Mouse (Mus musculus) limb, embryonic 12.5 days (tissue): ENCODE results near the gene Pmf1. TPM values are rescaled to one million over a fixed set of nuclear protein-coding genes. Genes with fewer than 3 reads are reported as not detected.

Source experiments
- ATAC-seq: fragments of 200-750 bp; cut with Nextera tagmentation; 2 replicates; pipeline ENCODE4 v1.8.0; 2017; ENCODE audit warnings: low read depth, moderate TSS enrichment; ENCODE audit not compliant: insufficient number of reproducible peaks, insufficient read depth, low FRiP score, low TSS enrichment
- H3K27ac ChIP-seq: fragments of 300-500 bp; sonication (generic); 2 replicates; pipeline ENCODE4 v1.5.1; 2016; ENCODE audit warnings: mild to moderate bottlenecking, moderate library complexity
- H3K27me3 ChIP-seq: fragments of 300-500 bp; sonication (generic); 2 replicates; pipeline ENCODE4 v1.6.1; 2016; ENCODE audit warnings: mild to moderate bottlenecking, moderate library complexity
- H3K36me3 ChIP-seq: fragments of 300-500 bp; sonication (generic); 2 replicates; pipeline ENCODE4 v1.6.1; 2016; ENCODE audit warnings: mild to moderate bottlenecking, moderate library complexity
- H3K4me1 ChIP-seq: fragments of 300-500 bp; sonication (generic); replicated peaks from 2 replicates; pipeline ENCODE4 v1.6.1; 2016
- H3K4me2 ChIP-seq: fragments of 300-500 bp; sonication (generic); 2 replicates; pipeline ENCODE4 v1.6.1; 2016; ENCODE audit warnings: mild to moderate bottlenecking, moderate library complexity
- H3K4me3 ChIP-seq: fragments of 300-500 bp; sonication (generic); replicated peaks from 2 replicates; pipeline ENCODE4 v1.5.1; 2016; ENCODE audit warnings: mild to moderate bottlenecking
- H3K9ac ChIP-seq: fragments of 300-500 bp; sonication (generic); replicated peaks from 2 replicates; pipeline ENCODE4 v1.6.1; 2016; ENCODE audit warnings: mild to moderate bottlenecking, moderate library complexity
- H3K9me3 ChIP-seq: fragments of 300-500 bp; sonication (generic); 2 replicates; pipeline ENCODE4 v1.6.1; 2016; ENCODE audit warnings: mild to moderate bottlenecking, moderate library complexity
- WGBS: fragments of 180-500 bp; shearing (Covaris S2); methylation state at CpG from one replicate; pipeline ENCODE4 v1.1.7; 2016; 5-methylcytosine and 5-hydroxymethylcytosine counted together
- microRNA-seq: library from miRNA; unstranded; fragments of <30 nt; microRNA quantifications from one replicate; pipeline ENCODE4, GENCODE M21; 2017
- polyA plus RNA-seq: library from polyadenylated mRNA; unstranded; fragments of >200 nt; fragmentation: Nextera tagmentation; extraction: Ambion mirVana; gene quantifications from 2 replicates; pipeline ENCODE4 v1.2.1, GENCODE M21; 2016

The Pmf1 gene
- polyA plus RNA-seq, 1 experiment from 2014 or later, result 151 TPM

DNA sequence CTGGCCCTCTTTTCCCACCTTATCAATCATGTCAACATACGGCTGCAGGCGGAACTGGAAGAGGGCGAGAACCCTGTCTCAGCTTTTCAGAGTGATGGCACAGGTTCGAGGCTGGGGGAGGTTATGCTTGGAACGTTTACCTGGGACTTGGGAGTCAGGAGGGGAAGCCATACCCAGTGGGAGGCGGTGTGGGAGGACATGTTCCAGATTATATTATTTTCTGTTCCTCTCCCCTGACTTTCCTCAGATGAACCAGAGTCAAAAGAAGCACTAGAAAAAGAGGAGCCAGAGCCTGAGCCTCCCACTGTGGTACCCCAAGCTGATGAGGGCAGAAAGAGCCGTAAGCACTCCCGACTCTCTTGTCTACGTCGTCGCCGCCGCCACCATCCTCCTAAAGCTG lies 59.4 kb downstream of the Pmf1 start:
- H3K9ac ChIP-seq, result no peak overlapping the region
- no peaks in the 10 kb centered on the region for H3K9me3 ChIP-seq
- ATAC-seq, result no peak
- H3K27ac ChIP-seq, result no peak overlapping the region
- no peak overlapping the region for H3K4me2 ChIP-seq
- 89% methylated on average over 13 of the region's 13 CpGs for WGBS
- H3K27me3 ChIP-seq, result no peaks in the 10 kb centered on the region
- peaks cover 100% of the 10 kb centered on the region for H3K36me3 ChIP-seq
- no peaks in the 10 kb centered on the region for H3K4me1 ChIP-seq
- no peak overlapping the region for H3K4me3 ChIP-seq

Small RNAs within 50 kb of the gene (microRNA-seq; reads per million reads assigned to microRNA genes)
- not detected for gene Mir7011

Other genes with a start within 250 kb of the Pmf1 start
- 1.3 TPM in 2 replicates for gene Rhbg, start 155.6 kb downstream of the Pmf1 start, polyA plus RNA-seq
- 0.25 TPM in 1 of 2 replicates, not detected in the other for gene Gm38392, start 123.1 kb downstream of the Pmf1 start, polyA plus RNA-seq
- gene Tsacc, start 113.3 kb downstream of the Pmf1 start, polyA plus RNA-seq, result 13.5 and 14.3 TPM in 2 replicates
- 642 and 647 TPM in 2 replicates for gene Cct3, start 113.2 kb downstream of the Pmf1 start, polyA plus RNA-seq
- gene Glmp, start 85.3 kb downstream of the Pmf1 start, polyA plus RNA-seq, result 143 and 164 TPM in 2 replicates
- gene Tmem79, start 74.2 kb downstream of the Pmf1 start, polyA plus RNA-seq, result 2.6 and 2.9 TPM in 2 replicates
- gene Smg5, start 74.1 kb downstream of the Pmf1 start, polyA plus RNA-seq, result 69.2 and 74.4 TPM in 2 replicates
- gene Paqr6, start 45.7 kb downstream of the Pmf1 start, polyA plus RNA-seq, result 2.8 and 3.2 TPM in 2 replicates
- gene Bglap3, start 37.6 kb downstream of the Pmf1 start, polyA plus RNA-seq, result 0.10 and 0.29 TPM in 2 replicates
- gene Bglap2, start 31.6 kb downstream of the Pmf1 start, polyA plus RNA-seq, result not detected in 2 replicates
- gene Bglap, start 25.9 kb downstream of the Pmf1 start, polyA plus RNA-seq, result not detected in 2 replicates
- 13.7 and 16.2 TPM in 2 replicates for gene Slc25a44, start 14.8 kb upstream of the Pmf1 start, polyA plus RNA-seq
- gene Sema4a, start 50.9 kb upstream of the Pmf1 start, polyA plus RNA-seq, result 8.0 and 8.3 TPM in 2 replicates
- gene Lmna, start 99.6 kb upstream of the Pmf1 start, polyA plus RNA-seq, result 51.8 and 56.4 TPM in 2 replicates
- gene Mex3a, start 122.1 kb upstream of the Pmf1 start, polyA plus RNA-seq, result 37.4 and 38.0 TPM in 2 replicates
- gene Rab25, start 138.0 kb upstream of the Pmf1 start, polyA plus RNA-seq, result 2.6 and 3.5 TPM in 2 replicates
- 134 and 139 TPM in 2 replicates for gene Lamtor2, start 142.7 kb upstream of the Pmf1 start, polyA plus RNA-seq
- gene Ubqln4, start 143.4 kb upstream of the Pmf1 start, polyA plus RNA-seq, result 62.6 and 67.0 TPM in 2 replicates
- 184 and 190 TPM in 2 replicates for gene Ssr2, start 165.5 kb upstream of the Pmf1 start, polyA plus RNA-seq
- gene Arhgef2, start 195.6 kb upstream of the Pmf1 start, polyA plus RNA-seq, result 122 and 123 TPM in 2 replicates
- gene Rxfp4, start 242.8 kb upstream of the Pmf1 start, polyA plus RNA-seq, result not detected in 2 replicates